Mouse (Mus musculus) adrenal gland, postnatal 4 days (tissue): ENCODE results near the gene Cpm. TPM values are rescaled to one million over a fixed set of nuclear protein-coding genes. Genes with fewer than 3 reads are reported as not detected.
"Not testable (repeated sequence)": the region's sequence is repeated elsewhere in the genome, so short reads cannot be mapped to it uniquely, and the experiment has no call there.

Source experiments
- DNase-seq, 2 experiments: peaks; one replicate each; pipeline ENCODE4 v3.0.0; 2021 to 2022; ENCODE audit warnings: low spot score in 2 of 2, mixed read lengths in 2 of 2
- long read RNA-seq, 2 experiments: library from polyadenylated mRNA; stranded (forward); transcript quantifications; one replicate each; pipeline ENCODE4 v2.0.0; 2021
- total RNA-seq, 2 experiments: library from RNA; stranded (reverse); gene quantifications; 2 replicates each; pipeline ENCODE4 v1.2.3; 2021

Gene Cpm
- total RNA-seq = 10 to 100 TPM; 24.4 to 25.3 TPM
- long read RNA-seq, experiment 1, partial matches to known transcripts = 2 of 22 reads
- long read RNA-seq, experiment 1, other reads (novel, unspliced or antisense) = 20 of 22 reads
- long read RNA-seq, experiment 2, partial matches to known transcripts = 4 of 45 reads
- long read RNA-seq, experiment 2, other reads (novel, unspliced or antisense) = 39 of 45 reads

DNA sequence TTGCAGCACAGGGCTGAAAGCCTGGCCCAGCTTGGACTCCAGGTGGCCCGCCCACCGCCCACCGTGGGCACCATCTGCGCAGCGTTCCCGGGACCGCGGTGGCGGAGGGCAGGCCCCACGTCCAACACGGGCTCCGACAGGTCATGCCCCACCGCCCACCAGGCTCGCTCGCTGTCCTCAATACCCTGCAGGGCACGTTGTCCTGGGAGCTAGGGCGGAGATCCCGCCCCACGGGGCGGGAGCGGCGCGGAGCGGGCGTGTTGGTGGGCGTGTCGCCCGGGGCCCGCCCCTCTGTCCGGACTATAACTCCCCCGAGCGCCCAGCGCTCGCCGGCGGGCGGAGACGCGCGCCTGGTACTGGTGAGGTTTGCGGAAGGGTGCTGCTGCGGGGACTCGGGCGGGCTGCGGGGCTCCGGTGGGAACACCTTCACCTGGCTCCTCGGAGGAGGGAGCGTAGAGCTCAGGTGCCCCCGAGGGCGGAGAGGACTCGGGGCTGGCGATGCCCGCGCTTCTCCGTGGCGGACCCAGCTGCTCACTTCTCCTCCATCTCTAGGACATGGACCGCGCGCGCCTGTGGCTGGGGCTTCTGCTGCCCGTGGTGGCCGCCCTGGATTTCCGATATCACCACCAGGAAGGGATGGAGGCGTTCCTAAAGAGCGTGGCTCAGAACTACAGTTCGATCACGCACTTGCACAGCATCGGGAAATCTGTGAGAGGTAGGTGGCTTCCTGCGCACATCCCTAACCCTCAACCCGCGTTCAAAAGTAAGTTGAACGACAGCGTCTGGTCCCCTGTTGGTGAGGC lies at the start of gene Cpm:
Gene Cpm, plus strand, starts transcription at position 332 of the 803 bp plus-strand sequence.
- DNase-seq = peak; percentile 68 to 72

GRCm38 (mm10) chr10:117579771-117580284 lies 49.5 kb upstream of the Cpm start:
- no peak for DNase-seq

DNA sequence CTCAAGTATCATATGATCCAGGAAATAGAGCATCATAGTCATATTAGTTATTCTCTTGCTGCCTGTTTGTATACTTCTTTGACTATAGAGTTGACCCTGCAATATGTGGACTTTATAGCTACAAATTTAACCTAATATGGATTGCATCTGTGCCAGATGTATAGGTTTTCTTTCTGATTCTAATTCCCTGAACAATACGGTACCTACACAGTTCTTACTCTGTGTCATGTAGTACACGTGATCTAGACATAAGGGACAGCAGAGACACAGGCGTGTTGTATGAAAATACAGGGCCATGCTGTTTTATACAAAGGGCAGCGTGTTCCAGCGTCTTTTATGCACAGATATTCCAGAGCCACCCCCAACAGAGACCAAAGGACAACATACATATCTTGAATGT lies 48.9 kb upstream of the Cpm start:
- no peak for DNase-seq

DNA sequence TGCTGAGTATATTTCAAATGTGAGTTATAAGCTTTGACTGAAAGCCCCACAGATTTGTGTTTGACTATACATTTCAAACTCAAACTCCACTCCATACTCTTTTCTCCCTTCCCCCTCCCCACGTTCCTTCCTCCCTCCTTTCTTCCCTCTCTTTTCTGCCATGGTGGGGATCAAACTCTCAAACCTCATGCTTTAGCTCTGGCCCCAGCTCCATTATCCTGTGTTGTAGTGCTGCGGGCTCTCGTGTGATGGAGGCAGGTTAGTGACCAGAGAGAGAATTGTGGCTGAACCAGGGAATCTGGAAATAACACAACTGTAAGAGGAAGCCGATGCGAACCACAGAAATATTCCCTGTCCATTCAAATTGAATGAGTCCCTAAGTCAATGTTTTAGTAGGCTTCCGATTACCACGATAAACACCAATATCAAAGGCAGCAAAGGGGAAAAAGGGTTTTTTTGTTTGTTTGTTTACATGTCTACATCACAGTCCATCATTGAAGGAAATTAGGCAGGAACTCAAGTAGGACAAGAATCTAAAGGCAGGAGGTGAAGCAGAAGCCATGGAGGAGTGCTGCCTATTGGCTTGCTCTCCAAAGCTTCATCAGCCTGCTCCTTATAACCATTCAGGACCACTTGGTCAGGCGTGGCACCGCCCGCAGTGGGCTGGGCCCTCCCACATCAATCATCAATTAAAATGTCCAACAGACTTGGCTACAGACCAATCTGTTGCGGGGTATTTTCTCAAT lies 48.1 kb upstream of the Cpm start:
- DNase-seq = no peak

DNA sequence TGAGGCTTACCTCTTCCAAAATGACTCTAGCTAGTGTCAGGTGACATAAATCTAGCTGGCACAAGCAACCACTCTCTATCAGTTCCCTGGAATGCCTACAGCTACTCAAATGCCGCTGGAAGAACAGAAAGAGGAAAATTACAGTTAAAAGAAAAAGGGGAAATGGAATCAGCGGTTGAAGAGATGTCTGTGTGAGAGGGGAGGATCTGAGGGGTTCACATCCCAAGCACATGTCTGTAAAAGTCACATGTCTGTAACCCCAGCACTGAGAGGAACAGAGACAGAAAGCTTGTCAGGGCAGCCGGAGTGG lies 47.6 kb upstream of the Cpm start:
- DNase-seq = no peak

GRCm38 (mm10) chr10:117583155-117584061 lies 45.9 kb upstream of the Cpm start:
- no peak for DNase-seq

GRCm38 (mm10) chr10:117584102-117584501 lies 45.2 kb upstream of the Cpm start:
- no peak for DNase-seq

- no peak for DNase-seq
Observed at GRCm38 (mm10) chr10:117584566-117585515, 44.5 kb upstream of the Cpm start.

DNA sequence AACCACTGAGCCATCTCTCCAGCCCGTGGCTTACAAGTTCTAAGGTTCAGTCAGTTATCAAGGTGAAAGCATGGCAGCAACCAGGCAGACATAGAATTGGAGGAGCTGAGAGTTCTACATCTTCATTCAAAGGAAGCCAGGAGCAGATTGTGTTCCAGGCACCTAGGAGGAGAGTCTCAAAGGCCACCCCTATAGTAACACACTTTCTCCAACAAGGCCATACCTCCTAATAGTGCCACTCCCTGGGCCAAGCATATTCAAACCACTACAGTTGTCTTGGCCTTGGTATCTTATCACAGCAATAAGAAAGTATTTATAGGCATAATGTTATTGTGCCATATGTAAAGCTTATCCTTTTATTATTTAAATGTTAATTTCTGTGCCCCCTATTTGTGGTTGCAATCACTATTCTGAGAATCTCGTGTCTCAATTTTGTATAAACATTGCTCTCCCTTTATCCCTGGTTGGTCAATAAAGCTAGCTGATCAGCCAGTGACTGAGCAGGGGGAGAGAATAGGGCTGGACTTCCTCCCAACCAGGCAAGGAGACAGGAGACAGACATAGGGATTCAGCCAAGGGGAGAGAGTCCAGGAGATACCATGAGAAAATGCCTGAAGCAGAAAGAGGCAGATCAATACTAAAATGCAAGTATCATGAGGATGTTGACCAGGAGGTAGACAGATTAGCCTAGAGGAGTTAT lies 43.5 kb upstream of the Cpm start:
- no peak for DNase-seq

GRCm38 (mm10) chr10:117586859-117587258 lies 42.4 kb upstream of the Cpm start:
- no peak for DNase-seq

DNA sequence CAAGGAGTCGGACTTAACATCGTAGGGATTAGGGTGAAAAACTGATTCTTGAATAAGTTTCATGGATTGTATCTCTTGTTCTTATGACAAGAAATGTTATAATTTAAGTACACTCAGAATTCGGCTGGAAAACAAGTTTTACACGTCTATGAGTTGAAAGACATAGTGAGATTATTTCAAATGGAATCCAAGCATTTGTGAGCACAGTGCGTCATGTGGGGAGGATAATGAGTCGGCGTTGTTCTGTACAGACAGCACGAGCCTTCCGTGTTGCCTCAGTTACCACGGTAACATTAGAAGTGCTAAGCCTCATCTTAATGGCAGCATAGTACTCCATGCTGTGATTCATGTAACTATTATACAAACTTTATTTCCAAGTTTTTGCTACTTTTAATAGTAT lies 42.0 kb upstream of the Cpm start:
- DNase-seq = no peak

DNA sequence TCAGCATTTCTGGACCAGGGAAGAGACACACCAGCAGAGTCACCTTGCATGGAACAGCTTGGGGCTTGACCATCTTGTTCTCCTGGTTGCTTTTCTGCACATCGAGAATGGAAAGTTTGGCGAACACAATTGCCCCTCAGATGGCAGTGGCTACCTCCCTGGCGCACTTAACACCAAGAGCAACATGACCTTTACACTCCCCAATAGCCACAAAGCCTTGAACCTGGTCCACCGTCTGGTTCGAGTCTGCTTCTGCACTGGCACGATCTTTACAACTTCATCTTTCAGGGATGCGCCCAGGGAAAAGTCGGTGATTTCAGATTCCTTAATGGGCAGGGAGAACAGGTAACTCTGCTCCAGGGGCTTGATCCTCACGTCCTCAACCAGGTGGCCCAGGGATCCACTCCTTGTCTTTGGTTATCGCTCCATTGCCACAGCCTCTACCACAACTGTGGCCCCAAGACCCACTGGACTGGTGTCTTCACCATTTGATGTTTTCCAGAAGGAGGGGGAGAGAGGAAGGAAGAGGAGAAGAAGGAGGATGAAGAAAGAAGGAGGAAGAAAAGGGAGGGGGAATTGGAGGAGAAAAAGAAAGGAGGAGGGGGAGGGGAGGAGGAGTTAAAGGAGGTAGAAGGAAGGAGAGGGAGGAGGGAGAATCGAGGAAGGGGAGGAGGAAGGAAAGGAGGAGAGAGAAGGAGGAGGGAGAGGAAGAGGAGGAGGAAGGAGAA lies 40.7 kb upstream of the Cpm start:
- not testable (repeated sequence) for DNase-seq

DNA sequence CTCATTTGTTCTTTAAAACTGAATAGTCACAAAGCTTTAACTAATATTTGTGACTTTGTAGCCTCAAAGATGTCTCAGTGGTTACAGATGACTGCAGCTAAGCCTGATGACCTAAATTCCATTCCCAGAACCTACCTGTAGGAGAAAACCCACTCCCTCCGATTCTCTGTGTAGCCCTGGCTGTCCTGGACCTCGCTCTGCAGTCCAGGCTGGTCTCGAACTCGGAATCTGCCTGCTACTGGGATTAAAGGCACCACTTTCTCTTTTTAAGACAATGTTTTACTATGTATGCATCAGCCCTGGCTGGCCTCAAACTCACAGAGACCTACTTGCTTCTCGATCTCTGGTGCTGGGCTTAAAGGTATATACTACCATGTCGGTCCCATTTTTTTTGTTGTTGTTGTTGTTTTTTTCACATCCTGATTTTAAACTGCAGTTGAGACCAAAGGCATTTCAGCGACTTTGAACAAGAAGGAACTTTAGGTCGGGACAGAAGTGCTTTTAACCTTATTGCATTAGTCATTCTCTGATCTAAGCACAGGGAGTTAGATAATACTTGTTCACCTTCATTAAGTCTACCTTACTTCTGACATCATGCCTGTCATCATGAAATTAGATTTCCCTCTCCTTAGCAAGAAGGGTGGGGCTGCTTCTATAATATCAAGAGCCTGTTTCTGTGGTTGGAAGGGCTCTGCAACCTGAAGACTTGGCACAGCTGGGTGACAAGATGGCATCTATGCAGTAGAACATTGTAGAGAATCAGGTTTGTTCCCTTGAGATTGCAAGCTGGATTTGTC lies 40.0 kb upstream of the Cpm start:
- no peak for DNase-seq

DNA sequence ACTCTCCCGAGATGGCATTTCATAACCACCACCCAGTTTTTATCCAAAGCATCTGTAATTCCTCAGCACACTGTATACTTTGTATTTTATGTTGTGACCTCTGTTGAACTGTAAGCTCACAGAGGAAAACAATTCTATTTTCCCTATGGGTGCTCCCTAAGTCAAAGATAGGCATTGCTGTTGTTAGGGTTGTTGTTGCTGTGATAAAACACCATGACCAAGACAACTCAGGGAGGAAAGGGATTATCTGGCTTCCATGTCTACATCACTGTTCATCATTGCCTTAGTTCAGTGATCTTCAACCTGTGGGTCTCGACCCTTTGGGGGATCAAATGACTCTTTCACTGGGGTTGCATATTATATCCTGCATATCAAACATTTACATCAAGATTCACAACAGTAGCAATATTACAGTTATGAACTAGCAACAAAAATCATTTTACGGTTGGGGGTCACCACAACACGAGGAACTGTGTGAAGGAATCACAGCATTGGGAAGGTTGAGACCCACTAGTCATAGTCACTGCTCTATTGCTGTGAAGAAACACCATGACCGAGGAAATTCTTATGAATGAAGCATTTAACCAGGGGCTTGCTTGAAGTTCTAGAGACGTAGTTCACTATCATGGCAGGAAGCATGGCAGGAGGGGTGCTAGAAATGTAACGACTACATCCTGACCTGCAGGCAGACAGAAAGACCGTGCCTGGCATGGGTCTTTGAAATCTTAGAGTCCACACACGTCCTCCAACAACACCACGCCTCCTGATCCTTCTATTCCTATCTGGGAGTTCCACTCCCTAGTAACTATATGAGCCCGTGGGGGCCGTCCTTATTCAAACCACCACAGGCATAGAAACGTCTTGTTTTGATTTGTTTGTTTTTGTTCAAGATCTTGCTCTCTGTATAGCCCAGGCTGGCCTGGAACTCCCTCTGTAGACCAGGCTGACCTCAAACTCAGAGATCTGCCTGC lies 38.7 kb upstream of the Cpm start:
- DNase-seq = no peak

DNA sequence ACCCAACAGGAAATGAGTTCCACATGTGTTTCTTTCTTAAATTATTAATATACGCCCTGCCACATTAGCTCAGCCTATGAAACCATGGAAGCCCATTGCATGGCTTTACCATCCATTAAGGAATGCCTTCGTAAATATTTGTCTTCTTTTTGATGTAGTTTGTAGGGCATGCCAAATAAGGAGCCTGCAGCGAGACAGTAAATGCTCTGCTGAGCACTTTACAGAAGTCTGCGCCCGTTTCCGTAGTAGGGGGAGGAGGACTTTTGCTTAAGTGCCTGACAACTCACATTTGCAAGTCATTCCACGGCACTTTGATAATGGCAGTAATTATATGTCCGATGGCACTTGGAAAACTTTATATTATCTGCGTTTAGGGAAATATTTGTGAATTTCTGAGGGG lies 37.5 kb upstream of the Cpm start:
- no peak for DNase-seq

- no peak for DNase-seq
Observed at GRCm38 (mm10) chr10:117592306-117593040, 36.8 kb upstream of the Cpm start.
